Mouse (Mus musculus) kidney, postnatal 25 days (tissue): ENCODE results near the gene Vmn1r143.
"Not testable (repeated sequence)": the region's sequence is repeated elsewhere in the genome, so short reads cannot be mapped to it uniquely, and the experiment has no call there.

Experiments used
- DNase-seq, 2 experiments: peaks; one replicate each; pipeline ENCODE4 v3.0.0; 2021; ENCODE audit warnings: mixed read lengths in 2 of 2

Vmn1r143 gene

DNA sequence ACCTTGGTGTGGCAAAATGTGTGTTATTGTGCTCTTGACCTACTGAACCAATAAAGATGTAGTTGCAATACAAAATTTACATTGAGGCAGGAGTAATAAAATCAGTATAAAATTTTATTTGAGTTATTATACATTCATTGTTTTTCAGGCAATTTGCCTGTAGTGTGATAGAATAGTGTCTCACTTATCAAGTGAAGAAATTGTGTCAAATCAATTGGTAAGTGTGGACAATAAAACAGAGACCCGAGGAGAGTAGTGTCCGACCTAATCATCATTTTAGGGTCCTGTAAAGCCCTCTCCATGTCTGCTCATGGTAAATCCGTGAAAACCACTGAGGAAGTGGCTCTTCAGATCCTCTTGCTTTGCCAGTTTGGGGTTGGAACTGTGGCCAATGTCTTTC, at the start of gene Vmn1r143:
Gene Vmn1r143 (plus strand): TSS at position 301 of the 400 bp plus-strand sequence.
- not testable (repeated sequence) for DNase-seq

DNA sequence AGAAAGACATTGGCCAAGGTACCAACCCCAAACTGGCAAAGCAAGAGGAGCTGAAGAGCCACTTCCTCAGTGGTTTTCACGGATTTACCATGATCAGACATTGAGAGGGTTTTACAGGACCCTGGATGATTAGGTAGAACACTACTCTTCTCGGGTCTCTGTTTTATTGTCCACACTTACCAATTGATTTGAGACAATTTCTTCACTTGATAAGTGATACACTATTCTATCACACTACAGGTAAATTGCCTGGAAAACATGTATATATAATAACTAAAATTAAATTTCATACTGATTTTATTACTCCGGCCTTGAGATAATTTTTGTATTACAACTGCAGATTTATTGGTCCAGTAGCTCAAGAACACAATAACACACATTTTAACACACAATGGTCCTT, 25.2 kb upstream of the Vmn1r143 start, which contains the start of gene Vmn1r142:
Gene Vmn1r142 (minus strand): TSS at position 101 of the 400 bp plus-strand sequence.
- DNase-seq, result not testable (repeated sequence)

DNA sequence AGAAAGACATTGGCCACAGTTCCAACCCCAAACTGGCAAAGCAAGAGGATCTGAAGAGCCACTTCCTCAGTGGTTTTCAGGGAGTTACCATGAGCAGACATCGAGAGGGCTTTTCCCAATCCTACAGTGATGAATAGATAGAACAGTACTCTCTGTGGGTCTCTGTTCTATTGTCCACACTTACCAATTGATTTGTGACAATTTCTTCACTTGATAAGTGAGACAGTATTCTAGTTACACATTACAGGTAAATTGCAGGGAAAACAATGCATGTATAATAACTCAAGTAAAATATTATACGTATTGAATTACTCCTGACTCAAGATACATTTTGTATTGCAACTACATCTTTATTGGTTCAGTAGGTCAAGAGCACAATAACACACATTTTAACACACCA, 12.0 kb downstream of the Vmn1r143 start, which contains the start of gene Gm8653:
Gene Gm8653 (minus strand): TSS at position 101 of the 400 bp plus-strand sequence.
- DNase-seq, result not testable (repeated sequence)

DNA sequence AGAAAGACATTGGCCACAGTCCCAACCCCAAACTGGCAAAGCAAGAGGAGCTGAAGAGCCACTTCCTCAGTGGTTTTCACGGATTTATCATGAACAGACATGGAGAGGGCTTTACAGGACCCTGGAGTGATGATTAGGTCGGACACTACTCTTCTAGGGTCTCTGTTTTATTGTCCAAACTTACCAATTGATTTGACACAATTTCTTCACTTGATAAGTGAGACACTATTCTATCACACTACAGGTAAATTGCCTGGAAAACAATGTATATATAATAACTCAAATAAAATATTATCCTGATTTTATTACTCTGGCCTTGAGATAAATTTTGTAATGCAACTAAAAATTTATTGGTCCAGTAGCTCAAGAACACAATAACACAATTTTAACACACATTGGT, 40.2 kb downstream of the Vmn1r143 start, which contains the start of gene Gm8453:
Gene Gm8453 (minus strand): TSS at position 101 of the 400 bp plus-strand sequence.
- not testable (repeated sequence) for DNase-seq
